Mouse (Mus musculus) urinary bladder, postnatal 36 days (tissue): ENCODE results near the gene Gm17655.
A peak's percentile ranks its signal among the peaks of the same experiment; 100 is the strongest.
"Not testable (repeated sequence)": the region's sequence is repeated elsewhere in the genome, so short reads cannot be mapped to it uniquely, and the experiment has no call there.

ENCODE experiments used
- DNase-seq, 2 experiments: peaks; one replicate each; pipeline ENCODE4 v3.0.0; 2022; ENCODE audit warnings: low spot score in 2 of 2, mixed read lengths in 1 of 2

The Gm17655 gene

GRCm38 (mm10) chr5:110086161-110086866 is 14.0 kb upstream of the Gm17655 start:
- no peak for DNase-seq

- DNase-seq = no peak
These were observed 10.6 kb upstream of the Gm17655 start for GRCm38 (mm10) chr5:110082961-110083360.

GRCm38 (mm10) chr5:110057637-110058408 is 14.5 kb downstream of the Gm17655 start:
- DNase-seq = peak; percentile 85

GRCm38 (mm10) chr5:110023694-110024427 is 48.5 kb downstream of the Gm17655 start:
- peak; percentile 6 for DNase-seq

GRCm38 (mm10) chr5:110023273-110023672 is 49.0 kb downstream of the Gm17655 start:
- no peak for DNase-seq

GRCm38 (mm10) chr5:110015775-110016174 is 56.5 kb downstream of the Gm17655 start:
- DNase-seq = not testable (repeated sequence)
